Mouse (Mus musculus): ENCODE data around the gene Zic2. TPM values are rescaled to one million over a fixed set of nuclear protein-coding genes. Genes with fewer than 3 reads are reported as not detected.

The Zic2 gene
- not detected for total RNA-seq (2023)

DNA sequence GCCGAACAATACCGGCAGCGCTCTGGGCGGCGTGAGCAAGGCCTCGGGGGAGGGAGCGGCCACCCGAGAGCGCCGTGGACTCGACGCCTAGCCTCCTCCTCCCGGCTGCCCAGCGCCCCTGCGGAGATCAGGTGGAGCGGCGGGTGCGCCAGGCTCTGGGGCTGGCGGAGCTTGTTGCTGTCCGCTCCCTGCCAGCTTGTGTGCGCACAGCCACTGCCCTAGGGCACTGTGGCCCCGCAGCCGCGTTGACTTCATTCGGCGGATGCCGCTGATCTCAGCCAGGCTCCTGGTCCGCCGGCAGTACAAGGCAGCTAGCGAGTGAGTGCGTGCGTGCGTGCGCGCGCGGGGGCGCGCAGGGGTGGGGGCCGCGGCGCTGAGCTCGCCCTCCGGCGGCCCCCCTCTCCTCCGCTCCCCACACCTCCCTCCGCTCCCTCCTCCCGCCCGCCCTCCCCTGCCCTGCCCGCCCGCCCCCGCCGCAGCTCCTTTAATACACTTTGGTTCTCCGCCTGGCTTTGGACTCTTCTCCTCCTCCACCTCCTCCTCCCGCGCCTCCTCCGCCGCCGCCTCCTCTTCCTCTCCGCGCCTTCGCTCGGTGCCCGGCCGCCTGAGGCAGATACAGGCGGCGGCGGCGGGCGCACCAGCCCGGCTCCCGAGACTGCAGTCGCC, at the start of gene Zic2:
Zic2 (plus strand) TSS at position 545 of the 666 bp plus-strand sequence.

DNA sequence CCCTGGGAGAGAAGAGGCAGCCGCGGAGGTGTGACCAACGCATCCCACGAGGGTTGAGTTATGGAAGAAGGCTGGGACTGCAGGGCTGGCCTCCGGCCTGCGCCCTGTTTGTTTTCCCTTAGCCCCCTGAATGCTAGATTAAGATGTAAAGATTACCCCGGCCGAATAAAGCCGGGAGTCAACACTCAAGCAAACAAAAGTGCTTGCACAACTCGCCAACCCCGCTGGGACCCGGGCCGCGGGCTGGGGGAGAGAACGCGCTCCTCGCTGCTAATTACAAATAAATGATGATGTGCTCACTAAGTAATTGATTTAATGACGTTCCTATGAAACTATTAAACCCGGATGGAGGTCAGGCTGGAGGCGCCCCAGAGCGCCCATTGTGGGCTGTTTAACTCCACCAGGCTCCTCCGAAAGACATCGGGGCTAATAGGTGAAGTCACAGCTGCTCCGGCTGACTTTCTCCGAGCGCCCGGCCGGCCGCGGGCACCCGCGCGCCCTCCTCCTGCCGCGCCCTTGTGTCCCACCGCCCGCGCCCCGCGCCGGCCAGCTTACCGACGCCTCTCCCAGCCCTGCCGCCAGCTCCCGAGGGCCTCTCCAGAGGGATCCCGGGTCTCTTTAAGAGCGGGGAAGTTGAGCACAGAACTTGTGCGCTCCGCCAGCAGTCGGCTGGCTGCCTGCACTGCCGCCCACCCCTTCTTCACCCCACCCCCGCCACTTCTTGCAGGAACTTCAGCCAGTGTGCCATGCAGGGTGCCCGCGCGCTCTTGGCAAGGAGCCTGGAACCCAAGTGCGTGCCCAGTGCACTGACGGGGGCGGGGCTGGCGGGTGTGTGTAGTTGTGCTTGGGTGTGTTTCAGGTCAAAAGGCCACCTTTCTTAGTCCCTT, 24.5 kb upstream of the Zic2 start, which contains the start of gene Gm5089:
Gm5089 (minus strand) TSS at position 620 of the 887 bp plus-strand sequence.

DNA sequence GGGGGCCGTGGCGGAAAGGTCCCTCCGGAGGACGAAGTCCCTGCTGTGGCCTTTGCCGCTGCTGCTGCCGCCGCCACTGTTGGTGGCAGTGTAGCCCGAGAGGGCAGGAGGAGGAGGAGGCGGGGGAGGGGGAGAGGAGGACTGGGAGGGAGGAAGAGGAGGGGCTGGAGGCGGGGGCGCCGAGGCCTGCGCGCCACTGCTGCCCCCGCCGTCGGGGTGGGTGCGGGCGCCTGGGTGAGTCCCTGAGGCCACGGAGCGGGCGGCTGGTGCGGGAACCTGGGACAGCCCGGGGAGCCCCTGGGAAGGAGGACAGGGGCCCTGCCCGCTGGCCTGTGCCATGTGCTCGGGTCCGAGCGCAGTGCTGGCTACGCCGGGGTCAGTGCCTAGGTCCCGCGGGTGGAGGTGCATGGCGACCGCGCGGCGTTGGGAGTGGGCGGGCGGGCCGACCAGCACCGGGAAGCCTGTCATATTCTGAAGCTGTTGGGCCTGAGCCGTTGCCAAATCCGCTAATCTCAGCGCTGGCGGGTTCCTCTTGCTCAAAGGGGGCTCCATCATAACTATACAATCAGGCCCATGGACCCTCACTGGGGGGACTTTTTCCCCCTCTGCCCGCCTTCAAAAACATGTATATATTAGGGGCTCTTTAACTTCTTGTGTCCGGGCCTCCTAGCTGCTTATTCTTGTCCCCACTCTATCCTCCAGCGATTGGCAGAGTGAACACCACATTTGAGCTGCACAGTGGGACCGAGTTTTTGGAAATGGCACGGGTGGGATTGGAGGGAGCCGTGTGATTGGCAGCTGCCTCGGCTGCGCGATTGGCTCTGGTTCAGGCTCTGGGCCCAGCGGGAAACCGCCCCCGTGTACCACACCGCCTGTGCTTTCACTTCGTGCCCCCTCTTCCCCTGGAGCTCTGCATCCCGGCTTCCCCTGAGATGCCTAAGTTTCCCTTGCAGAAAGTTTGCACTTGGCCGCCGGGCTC, 10.2 kb upstream of the Zic2 start, which contains the start of gene Zic5:
Zic5 (minus strand) TSS at position 915 of the 979 bp plus-strand sequence.

DNA sequence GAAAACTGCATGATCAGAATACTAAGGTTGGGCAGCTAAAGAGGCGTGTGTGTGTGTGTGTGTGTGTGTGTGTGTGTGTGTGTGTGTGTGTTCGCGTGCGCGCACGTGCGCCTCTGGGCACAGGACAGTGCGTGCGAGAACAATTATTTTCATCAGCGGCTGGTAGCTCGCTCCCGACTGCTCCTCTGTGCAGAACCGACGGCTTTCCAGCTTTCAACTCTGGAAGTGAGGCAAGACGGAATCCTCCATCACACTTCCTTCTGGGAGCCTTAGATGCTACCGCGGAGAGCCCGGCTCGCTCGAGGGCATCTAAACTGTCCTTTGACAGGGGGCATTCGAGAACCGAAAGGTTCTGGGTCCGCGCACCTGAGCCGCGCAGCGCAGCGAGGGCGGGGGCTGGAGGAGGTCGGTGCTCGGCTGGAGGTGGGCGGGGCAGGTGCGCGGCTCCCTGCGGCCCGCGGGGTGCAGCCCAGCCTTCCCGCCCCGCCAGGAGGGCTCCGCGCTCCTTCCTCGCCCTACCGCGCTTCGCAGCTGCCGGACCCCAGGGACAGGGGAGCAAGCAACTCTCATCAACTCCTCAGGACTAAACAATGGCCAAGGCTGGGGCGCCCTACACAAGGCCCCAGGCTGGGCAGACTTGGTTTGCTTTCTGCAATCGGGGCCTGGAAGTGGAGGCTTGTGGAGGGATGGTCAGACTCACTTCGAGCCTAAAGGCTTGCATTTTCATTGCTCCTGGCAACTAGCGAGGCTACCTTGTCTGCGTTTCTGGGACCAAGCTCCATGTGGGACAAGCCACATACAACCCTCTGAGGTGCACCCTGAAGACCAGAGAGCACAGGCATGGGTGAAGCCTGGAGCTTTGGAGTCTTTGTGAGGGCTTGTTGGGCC, 15.4 kb downstream of the Zic2 start, which contains the start of gene Gm10837:
Gm10837 (plus strand) TSS at position 146 of the 888 bp plus-strand sequence.

Other genes with a start within 250 kb of the Zic2 start
- not detected for gene Gm5089, start 24.3 kb upstream of the Zic2 start, total RNA-seq (2023)
- not detected for gene Zic5, start 9.8 kb upstream of the Zic2 start, total RNA-seq (2023)
- gene Gm10837, start 15.2 kb downstream of the Zic2 start, total RNA-seq (2023), result not detected
- gene Pcca, start 58.9 kb downstream of the Zic2 start, total RNA-seq (2023), result 10 to 100 TPM; 10.4 to 11.4 TPM